Comparison of ENCODE assay signal across 8 mouse cellular contexts in the genomic region with DNA sequence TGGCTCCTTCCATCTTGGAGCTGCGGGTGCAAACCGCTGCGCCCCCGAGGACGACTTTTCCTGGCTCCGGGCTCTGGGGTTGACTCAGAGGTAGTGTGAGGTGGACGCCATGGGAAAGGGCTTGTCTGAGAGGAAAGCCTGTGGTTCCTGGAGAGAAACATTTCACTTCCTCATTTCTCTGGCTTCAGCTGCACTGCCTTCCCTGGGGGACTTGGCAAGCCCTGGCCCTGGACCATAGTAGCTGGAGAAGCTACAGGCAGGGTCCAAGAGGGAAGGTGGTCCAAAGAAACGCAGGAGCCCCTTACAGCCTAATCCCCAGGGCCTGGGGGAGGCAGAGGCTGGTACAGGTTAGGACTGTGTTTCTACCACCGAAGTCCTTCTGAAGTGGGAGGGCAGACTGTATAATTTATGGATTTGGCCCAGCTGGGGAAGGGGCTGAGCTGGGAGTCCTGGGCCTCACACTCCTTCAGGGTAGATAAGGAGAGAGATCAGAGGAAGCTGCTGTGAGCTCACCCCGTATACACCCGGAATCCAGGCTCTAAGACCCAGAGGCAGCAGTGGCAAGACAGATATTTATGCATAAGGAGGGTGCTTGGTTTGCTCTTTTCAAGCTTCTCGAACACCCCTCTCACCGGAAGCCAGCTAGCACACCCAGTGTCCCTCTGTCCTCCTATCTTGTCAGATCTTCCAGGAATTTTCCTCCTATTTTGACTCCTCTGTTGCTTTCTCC. TPM values are rescaled to one million over a fixed set of nuclear protein-coding genes. Genes with fewer than 3 reads are reported as not detected.
DNase-seq lines count a peak whose midpoint lies in the region; ATAC-seq and TF ChIP-seq lines count a peak whose summit lies in the region.
"Had no signal": no experiment of that assay in that cellular context is flagged by ENCODE, and none has a peak within 500 bp of the region (broad histone marks: within the 10 kb centered on the region; RNA-seq: fewer than 3 reads in every experiment).

No protein-coding gene starts in this region.

- H3K79me2 ChIP-seq in CH12.LX (replicated peaks; ENCODE audit: control insufficient read depth, extremely low read depth, insufficient read depth, poor library complexity, severe bottlenecking), result no peaks in the 10 kb centered on the region

- no peak for TF ChIP-seq RAD21 in CH12.LX (IDR thresholded peaks at IDR 0.05; ENCODE audit: low read depth, low read length)

- ATAC-seq in lung, embryonic 16.5 days (ENCODE audit: low read depth), result peak; percentile 69; the same call in 1 of the 2 replicates
- ATAC-seq in frontal cortex, adult (ENCODE audit: low TSS enrichment), result no peak
- ATAC-seq: inflammation-experienced regulatory T-cells, adult 6 months had no signal

- TF ChIP-seq POLR2A in CH12.LX (IDR thresholded peaks at IDR 0.05; ENCODE audit: low read depth, low read length), result no peak

- no peak overlapping the region for H3K9ac ChIP-seq in CH12.LX (ENCODE audit: insufficient read depth, low read depth)
- H3K9ac ChIP-seq in lung, embryonic 16.5 days (ENCODE audit: low read length), result peak overlapping the region; percentile 5; the same call in 1 of the 2 replicates

- intact Hi-C loops in heart, postnatal 10 days (cut with DNase I), result no loop called here

- H3K9me3 ChIP-seq in CH12.LX (replicated peaks; ENCODE audit: low read length), result no peaks in the 10 kb centered on the region
- no peaks in the 10 kb centered on the region for H3K9me3 ChIP-seq in lung, embryonic 16.5 days (ENCODE audit: control insufficient read depth, low read length)

- no peak for TF ChIP-seq CTCF in CH12.LX (conservative IDR thresholded peaks at IDR 0.05 in 1 of 2, IDR thresholded peaks at IDR 0.05 in 1 of 2; ENCODE audit: low read depth in 2 of 2, low read length in 2 of 2)

- H3K4me3 ChIP-seq in CH12.LX (replicated peaks in 1 of 3; ENCODE audit: low read depth in 2 of 3, low read length in 2 of 3, poor library complexity in 1 of 3), result no peak overlapping the region
- H3K4me3 ChIP-seq in brown adipose tissue, adult 24 weeks (ENCODE audit: insufficient read depth, low read depth, low read length), result no peak overlapping the region
- no peak overlapping the region for H3K4me3 ChIP-seq in lung, embryonic 16.5 days (ENCODE audit: low read length)

- 0 out of 2 replicates have a peak, but pooled peaks have one; percentile 17 for TF ChIP-seq EP300 in CH12.LX (IDR thresholded peaks at IDR 0.05; ENCODE audit: low read length)

- no peaks in the 10 kb centered on the region for H3K36me3 ChIP-seq in CH12.LX (replicated peaks in 1 of 2; ENCODE audit: control insufficient read depth in 1 of 2, insufficient read depth in 1 of 2, low read length in 1 of 2)
- H3K36me3 ChIP-seq in lung, embryonic 16.5 days (ENCODE audit: control insufficient read depth, insufficient read depth, low read length), result no peaks in the 10 kb centered on the region

- peaks cover 2 to 5% of the 10 kb centered on the region in 2 experiments; a peak in 2 of 4 replicates for H3K4me1 ChIP-seq in CH12.LX (ENCODE audit: control insufficient read depth in 1 of 2, insufficient read depth in 2 of 2)
- H3K4me1 ChIP-seq in brown adipose tissue, adult 24 weeks (ENCODE audit: control insufficient read depth, insufficient read depth, insufficient read length, low read length), result peaks cover 38% of the 10 kb centered on the region
- peaks cover 17% of the 10 kb centered on the region; the same call in 1 of the 2 replicates for H3K4me1 ChIP-seq in lung, embryonic 16.5 days (replicated peaks; ENCODE audit: control insufficient read depth, insufficient read depth, low read length)

- DNase-seq in CH12.LX (ENCODE audit: extremely low read depth), result no peak
- DNase-seq in heart, postnatal 10 days, result peak; percentile 47 to 48
- no peak for DNase-seq in layer of hippocampus, postnatal 36 days
- no peak for DNase-seq in left cerebral cortex, adult 11 months (ENCODE audit: low spot score)

- no peak overlapping the region for H3K4me2 ChIP-seq in CH12.LX (ENCODE audit: insufficient read depth, low read depth, poor library complexity, severe bottlenecking)
- H3K4me2 ChIP-seq in lung, embryonic 16.5 days (ENCODE audit: low read depth, low read length), result no peak overlapping the region

- no peak overlapping the region for H3K27ac ChIP-seq in CH12.LX (ENCODE audit: insufficient read depth, low read depth)
- peak overlapping the region; percentile 54 for H3K27ac ChIP-seq in brown adipose tissue, adult 24 weeks (replicated peaks; ENCODE audit: low read depth, low read length)
- peak overlapping the region; percentile 50; the same call in 1 of the 2 replicates for H3K27ac ChIP-seq in lung, embryonic 16.5 days (ENCODE audit: low read length)

- WGBS in lung, embryonic 16.5 days, result 35% methylated on average over 13 of the region's 13 CpGs

- in situ Hi-C loops in CH12.LX (cut with MboI; ENCODE audit: low pct_ligation_motif_present, low pct_unique_long_range_greater_than_20kb, low sequenced_read_pairs), result no loop called here

- peaks cover 71% of the 10 kb centered on the region for H3K27me3 ChIP-seq in CH12.LX (replicated peaks)
- no peaks in the 10 kb centered on the region for H3K27me3 ChIP-seq in lung, embryonic 16.5 days (ENCODE audit: control insufficient read depth, insufficient read depth, low read depth, low read length)

- dilution Hi-C loops in CH12.LX (cut with MboI; ENCODE audit: extremely low pct_ligation_motif_present, extremely low pct_unique_long_range_greater_than_20kb, low sequenced_read_pairs), result no loop called here

TF ChIP-seq in CH12.LX, 34 proteins besides CTCF, POLR2A, EP300 and RAD21:
- no peak for TF ChIP-seq TCF12 (IDR thresholded peaks at IDR 0.05; ENCODE audit: low read depth, low read length)
- peak; percentile 14; the same call in 1 of the 2 replicates for TF ChIP-seq IRF4 (IDR thresholded peaks at IDR 0.05; ENCODE audit: low read depth, low read length)

RNA-seq across cellular contexts. Expression of a gene that starts 50.0 kb away (rescaled TPM):
- total RNA-seq in CH12.LX (2012; rRNA removed) (0.04 TPM in 1 of 2 replicates, not detected in the other), CH12.LX (2014; rRNA removed) (not detected in 2 replicates)
- polyA plus RNA-seq in CH12.LX (2012; ENCODE audit: insufficient read length, low read depth), result not detected in 2 replicates
- 13.0 and 18.7 TPM in 2 replicates for polyA plus RNA-seq in brown adipose tissue, adult 24 weeks (2012; ENCODE audit: insufficient read depth, insufficient read length, missing spikeins)
- total RNA-seq in heart, postnatal 10 days (2021), result 100 to 1,000 TPM; 106 to 113 TPM
- polyA plus RNA-seq in lung, embryonic 16.5 days (2015; fragmentation: Nextera tagmentation; extraction: Ambion mirVana), result 35.0 and 37.4 TPM in 2 replicates
- 10 to 100 TPM; 13.2 to 14.7 TPM for total RNA-seq in layer of hippocampus, postnatal 36 days (2021)

Comparison
In these comparisons a context has a peak if more than half of its experiments do, and no peak if none do; other contexts are left out.
1. DNase-seq: peak in heart, postnatal 10 days (2 of 2); none in CH12.LX (single experiment), layer of hippocampus, postnatal 36 days (0 of 2) and left cerebral cortex, adult 11 months (single experiment).
2. RNA of a gene that starts 50.0 kb away (total RNA-seq): 106 to 113 TPM in heart, postnatal 10 days and 13.2 to 14.7 TPM in layer of hippocampus, postnatal 36 days; 0.04 TPM in CH12.LX; every median in the first group is over 10 times any median in the second.